Mouse (Mus musculus): ENCODE results near the gene Pnma1.

The Pnma1 gene

GRCm38 (mm10) chr12:84178052-84178451 is 29.8 kb upstream of the Pnma1 start:
- peak; percentile 14 for DNase-seq

GRCm38 (mm10) chr12:84176886-84177765 is 28.8 kb upstream of the Pnma1 start:
- DNase-seq, result no peak

DNA sequence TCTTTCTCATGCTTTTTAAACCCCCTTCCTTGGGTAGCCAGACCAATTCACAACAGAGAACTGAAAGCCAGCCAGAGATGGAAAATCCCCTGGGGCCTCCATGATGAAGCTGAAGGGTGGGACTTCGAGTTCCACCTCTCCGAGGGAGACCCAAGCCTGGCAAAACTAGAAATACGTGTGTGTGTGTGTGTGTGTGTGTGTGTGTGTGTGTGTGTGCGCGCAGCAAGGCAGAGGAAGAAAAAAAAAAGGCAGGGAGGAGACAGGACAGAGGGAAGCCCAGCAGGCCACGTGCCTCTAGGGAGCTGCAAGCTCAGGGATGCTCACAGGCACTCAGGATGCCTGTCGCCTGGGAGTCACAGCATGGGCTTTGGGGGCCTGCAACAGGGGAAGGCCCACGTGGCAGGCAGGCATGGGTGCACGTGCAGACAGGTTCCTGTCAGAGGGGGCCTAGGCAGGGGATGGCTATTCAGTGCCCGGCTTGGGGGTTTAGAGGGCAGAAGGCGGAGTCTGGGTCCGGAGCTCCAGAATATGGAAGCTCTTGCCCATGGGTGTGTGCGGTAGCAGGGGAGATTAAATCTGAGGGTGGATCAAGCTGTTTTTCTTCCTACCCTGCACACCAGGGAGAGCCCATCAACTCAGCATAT is 28.0 kb upstream of the Pnma1 start:
- DNase-seq, result peak; percentile 62

- peak; percentile 85 for DNase-seq
Observed at GRCm38 (mm10) chr12:84175659-84176061, 27.4 kb upstream of the Pnma1 start.

DNA sequence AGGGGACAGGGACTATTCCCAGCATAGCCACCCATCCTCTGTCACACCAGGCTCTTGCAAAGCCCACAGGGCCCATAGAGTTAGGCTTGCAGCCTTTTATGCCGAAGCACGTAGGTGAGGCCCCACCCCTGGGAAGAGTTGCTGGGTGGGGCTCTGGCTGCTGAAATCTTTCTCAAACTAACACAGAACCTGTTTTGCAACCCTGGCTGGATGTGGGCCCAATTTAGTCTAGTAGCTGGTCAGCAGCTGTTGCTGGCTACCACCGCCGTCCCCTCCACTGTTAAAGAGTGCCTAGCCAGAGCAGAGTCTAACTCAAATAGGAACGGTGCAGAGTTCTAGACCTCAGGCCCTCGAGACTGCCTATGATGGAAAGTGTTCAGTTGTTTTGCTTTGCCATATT is 26.6 kb upstream of the Pnma1 start:
- DNase-seq, result no peak

DNA sequence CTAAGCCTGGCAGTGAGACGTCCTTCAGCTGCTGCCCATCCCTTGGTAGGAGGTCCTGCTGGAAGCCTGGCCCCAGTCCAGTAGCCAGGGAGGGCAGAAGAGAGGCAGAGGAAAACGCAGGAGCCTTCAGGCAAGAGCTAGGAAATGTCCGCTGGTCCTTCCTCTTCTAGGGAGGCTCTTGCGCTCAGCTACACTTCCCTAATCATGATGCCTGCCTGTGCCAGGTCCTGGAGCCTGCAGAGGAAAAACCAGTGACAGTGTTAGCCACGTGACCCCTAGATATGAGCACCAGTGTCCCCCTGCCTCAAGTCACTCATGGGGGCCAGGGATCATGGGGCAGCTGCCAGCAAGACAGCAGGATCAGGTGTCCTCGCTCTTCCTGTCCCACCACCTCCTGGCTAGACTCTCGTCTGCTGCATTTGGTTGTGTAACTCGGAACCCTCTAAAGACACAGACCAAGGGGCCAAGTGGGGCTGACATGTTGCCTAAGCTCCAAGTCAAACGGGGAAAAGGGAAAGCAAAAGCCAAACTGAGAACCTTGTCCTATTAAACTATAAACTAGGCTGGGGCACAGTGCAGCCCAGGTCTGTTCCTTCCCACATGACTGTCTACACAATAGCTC is 26.0 kb upstream of the Pnma1 start:
- peak; percentile 76 for DNase-seq

DNA sequence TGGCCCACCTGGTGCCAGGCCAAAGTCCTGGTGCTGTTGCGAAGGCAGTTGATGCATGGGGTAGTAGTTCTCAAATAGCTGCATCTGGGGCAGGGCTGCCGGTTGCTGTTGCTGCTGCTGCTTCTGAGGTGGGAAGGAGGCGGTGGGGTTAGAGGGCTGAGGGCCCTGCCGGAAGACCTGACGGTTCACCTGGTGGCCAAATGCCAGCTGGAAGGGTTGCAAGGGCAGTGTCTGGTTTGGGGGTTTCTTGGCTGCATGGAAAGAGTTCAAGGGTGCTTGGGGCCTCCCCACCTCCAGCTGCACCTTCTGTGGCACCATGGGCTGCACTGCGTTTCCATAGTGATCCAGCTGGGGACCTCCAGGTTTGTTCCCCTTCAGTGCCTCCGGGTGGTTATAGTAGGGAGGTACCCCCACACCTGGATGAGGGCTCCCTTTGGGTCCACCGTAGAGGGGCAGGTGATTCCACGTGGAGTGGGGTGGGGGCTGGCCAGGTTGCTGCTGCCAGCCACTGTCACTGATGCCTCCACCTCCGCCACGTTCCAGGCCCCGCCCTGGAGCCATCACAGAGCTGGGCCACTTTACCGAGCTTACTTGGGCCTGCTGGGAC is 25.1 kb upstream of the Pnma1 start:
- no peak for DNase-seq

DNA sequence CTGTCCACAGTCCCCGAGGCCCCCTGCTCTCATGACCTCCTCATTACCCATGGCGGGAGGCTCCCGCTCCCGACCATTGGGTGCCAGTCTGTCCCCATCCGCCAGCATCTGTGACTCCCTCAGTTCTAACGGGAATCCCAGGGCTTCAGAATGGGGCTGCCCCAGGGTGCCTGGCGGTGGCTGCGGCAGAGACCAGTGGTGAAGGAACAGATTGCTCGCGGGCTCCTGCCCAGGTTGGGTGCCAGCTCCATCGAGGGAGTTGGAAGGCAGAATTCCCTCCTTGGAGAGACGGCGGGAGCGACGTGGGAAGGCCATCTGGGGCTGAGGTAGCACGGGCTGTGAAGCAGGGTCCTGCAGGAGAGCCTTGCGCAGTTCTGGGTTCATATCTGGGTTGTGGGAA is 24.6 kb upstream of the Pnma1 start:
- peak; percentile 78 for DNase-seq

DNA sequence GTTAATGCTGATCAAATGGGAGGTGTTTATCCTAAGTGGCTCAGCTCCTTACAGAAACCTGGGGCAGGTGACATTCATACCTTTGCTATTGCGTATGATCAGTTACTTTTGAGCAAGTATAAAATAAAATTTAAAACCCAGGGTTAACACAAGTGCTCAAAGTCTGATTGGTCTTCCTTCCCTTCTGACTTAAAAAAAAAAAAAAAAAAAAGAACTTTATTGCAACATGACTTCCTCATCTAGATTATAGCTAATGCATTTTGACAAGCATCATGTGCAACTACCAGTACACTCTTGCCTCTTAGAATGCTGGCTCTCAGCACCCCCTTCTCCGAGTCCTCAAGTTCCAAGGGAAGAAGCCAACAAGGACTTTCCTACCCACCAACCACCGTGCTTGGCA is 23.9 kb upstream of the Pnma1 start:
- DNase-seq, result no peak

DNA sequence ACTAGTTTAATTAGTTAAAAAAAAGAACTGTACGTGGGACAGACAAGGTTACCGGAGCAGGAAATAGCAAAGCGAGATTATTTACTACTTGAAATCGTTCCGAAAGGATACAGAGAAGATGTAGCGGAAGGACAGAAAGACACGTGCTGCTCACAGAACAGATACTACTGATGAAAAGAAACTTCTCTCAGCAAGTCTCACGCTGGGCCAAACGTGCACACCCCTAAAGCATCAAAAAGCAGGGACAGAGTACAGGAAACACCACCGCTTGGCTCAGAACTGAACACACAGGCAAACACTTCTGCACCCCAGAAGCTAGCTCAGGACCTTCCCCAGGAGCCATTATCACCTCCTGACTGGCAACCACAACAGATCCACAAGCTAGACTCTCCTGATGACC is 22.3 kb upstream of the Pnma1 start:
- no peak for DNase-seq

DNA sequence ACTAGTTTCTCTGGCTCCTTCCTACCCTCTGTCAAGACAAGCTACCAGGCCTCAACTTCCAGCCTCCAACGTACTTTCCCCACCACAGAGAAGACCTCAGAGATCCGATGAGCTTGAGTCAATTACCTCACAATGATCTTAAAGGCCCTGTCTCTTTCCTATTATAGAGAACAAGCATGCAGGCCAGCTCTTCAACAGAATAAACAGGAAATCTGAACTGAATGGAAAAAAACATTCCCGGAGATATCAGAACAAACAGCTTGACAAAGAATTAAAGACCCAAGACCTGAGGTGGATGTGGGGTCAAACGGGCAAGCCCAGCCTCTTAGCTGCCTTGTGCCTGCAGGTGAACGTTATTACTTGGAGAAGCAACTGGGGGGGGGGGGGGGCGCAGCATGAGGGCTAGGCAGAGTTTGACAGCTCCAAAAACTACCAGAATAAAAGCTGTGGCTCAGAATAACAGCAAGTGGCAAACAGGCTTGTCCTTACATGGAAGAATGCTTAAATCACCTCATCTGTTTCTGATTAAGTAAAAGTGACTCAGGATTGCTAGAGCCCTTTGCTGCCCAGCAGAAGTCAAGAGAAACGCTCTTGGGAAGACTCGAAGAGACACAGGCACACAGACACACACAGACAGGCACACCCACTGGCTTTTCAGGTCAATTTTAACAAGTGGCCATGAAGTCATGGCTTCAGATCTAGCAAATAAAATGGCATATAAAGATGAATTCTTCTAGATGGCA is 17.5 kb upstream of the Pnma1 start:
- DNase-seq, result peak; percentile 7

DNA sequence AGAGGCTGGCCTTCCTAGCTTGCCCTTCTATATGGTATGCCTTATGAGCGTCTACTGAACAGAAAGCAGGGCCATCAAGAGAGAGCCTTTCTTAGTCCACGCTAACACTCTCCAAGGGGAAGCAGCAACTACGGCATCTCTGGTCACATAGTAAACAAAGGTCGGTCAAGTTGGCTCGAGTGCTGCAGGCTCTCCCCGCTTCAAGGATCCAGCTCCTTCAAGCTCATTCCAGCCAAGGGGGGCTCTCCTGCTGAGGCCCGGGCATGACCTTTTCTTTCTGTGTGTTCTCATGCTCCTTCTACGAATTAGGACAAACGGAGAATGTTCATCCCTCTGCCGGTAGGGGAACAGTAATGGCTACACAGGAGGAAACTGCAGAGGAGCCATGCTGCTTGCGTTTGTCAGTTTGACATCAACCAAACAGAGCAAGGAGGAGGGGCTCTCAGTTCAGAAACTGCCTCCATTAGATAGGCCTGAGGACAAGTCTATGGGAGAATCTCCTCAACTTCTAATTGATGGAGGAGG is 15.4 kb upstream of the Pnma1 start:
- no peak for DNase-seq

DNA sequence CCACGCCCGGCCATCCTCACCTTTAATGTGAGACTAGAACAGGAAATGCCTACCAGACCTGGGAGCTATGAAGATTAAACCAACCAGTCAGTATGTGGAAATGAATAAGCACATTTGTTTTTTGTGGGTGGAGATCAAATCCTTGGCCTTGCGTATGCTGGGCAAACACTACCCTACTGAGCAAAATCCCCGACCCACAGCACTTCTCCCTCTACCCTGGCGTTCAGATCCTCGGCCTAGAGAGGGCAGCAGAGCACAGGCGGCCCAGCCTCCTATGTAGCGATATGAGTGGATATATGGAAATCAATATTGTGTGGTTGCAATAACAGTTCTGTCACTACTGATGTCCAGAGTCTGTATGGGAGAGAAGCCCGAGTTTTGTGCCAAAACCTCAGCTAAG is 14.8 kb upstream of the Pnma1 start:
- DNase-seq, result no peak

GRCm38 (mm10) chr12:84161616-84162433 is 13.5 kb upstream of the Pnma1 start:
- DNase-seq, result no peak

- DNase-seq, result no peak
Observed at GRCm38 (mm10) chr12:84161116-84161515, 12.8 kb upstream of the Pnma1 start.

- DNase-seq, result no peak
Observed at GRCm38 (mm10) chr12:84160491-84160890, 12.2 kb upstream of the Pnma1 start.

GRCm38 (mm10) chr12:84158156-84158555 is 9.9 kb upstream of the Pnma1 start:
- peak; percentile 20 for DNase-seq

- DNase-seq, result peak; percentile 37
Observed at GRCm38 (mm10) chr12:84156210-84156609, 7.9 kb upstream of the Pnma1 start.

DNA sequence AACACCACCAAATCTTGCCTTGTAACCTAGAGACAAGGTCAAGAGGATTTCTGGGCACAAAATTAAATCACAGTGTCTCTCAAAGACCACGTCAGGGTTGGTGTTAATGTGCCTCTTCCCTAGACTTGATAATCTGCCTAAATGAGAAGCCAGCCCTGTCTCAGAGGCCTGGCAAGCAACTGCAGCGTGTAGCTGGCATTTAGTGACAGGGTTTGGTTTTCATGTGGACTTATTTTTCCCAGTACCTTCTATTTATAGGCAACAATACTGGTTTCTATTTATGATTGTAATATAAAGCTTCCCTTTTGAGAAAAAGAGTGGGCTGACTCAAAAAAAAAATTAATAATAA is 7.2 kb upstream of the Pnma1 start:
- DNase-seq, result peak; percentile 65

- peak; percentile 96 for DNase-seq
Observed at GRCm38 (mm10) chr12:84154786-84155522, 6.7 kb upstream of the Pnma1 start.

GRCm38 (mm10) chr12:84153414-84153813 is 5.1 kb upstream of the Pnma1 start:
- DNase-seq, result peak; percentile 47

Measured in cerebellum, adult 11-12 months (tissue).